Mouse (Mus musculus) testis, postnatal 14 days (tissue): Measurements from ENCODE around the gene Cacna2d3.
A peak's percentile ranks its signal among the peaks of the same experiment; 100 is the strongest.

Source experiments
- DNase-seq: peaks from one replicate; pipeline ENCODE4 v3.0.0; 2021; ENCODE audit warnings: low spot score

Cacna2d3 gene

DNA sequence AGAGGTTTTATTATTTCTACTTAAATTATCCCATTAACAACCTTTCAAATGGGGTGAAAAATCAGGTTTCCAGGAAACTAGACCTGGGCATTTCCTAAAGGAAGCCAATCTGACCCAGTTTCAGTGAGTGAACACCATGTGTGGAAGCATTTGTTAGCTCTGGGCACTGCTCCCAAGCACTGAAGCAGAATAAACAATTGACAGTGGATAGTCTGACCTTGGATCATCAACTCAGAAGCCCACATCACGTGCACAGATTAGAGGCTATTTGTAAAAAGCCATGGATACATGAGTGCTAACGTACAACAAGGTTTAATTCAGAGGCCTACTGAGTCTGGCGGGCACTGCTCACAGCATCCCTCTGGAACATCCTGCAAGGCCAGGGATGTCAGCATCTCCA lies 82.4 kb downstream of the Cacna2d3 start:
- peak; percentile 14 for DNase-seq

DNA sequence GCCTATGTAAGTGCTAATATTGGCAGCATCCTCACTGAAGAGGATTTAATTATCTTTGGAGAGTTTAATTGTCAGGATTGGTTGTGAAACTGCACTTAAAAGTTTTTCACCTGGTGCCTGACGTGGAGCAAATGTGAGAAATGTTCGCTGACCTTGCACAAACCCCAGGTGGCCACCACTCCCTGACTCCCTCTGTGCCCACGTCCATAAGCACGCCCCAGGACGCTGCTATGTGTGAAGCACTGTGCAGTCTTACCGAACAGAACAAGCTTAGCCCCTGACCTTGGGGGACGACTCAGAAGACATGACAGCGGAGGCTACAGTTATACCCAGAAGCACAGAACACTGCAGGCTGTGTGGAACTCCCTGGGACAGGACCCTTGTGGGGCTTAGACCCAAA lies 93.5 kb downstream of the Cacna2d3 start:
- DNase-seq = no peak

GRCm38 (mm10) chr14:29612436-29612835 lies 109.2 kb downstream of the Cacna2d3 start:
- no peak for DNase-seq

DNA sequence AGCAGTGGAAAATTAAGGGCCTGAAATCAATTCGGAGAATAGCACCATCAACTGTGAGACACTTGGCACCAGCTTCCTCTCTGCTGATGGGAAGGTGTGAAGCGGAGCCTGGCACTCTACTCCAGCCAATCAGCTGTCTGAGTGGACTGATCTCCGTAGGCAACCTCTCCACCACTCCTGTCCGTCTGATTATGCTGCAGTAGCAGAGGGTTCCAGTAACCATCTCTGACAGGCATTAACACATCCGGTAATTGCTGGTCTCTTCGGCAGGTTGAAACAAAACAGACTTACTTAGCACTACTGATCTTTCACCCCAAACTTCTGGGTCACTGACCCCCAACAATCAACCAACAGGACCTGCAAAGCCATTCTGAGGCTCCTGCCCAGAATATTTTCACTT lies 112.9 kb downstream of the Cacna2d3 start:
- DNase-seq = no peak

DNA sequence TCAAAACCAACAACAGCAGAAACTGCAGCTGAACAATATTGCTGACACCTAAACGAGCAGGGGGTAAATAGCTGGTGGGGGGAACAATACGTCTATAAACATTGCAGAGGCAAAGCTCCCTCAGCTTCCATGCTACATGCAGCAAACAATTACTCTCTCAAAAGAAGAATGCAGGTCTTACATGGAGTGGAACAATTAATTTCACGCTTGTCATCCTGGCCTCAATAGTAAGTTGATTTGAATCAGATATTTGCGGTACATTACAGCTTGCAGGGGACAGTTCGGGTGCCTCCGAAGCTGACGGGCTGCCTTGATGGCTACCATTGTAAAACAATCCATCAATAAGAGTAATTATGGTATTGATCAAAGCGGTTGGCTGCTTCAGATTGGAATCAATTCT lies 122.2 kb downstream of the Cacna2d3 start:
- DNase-seq = no peak

GRCm38 (mm10) chr14:29592896-29593295 lies 128.8 kb downstream of the Cacna2d3 start:
- DNase-seq = no peak

- no peak for DNase-seq
These were observed 132.0 kb downstream of the Cacna2d3 start for GRCm38 (mm10) chr14:29589628-29590027.

DNA sequence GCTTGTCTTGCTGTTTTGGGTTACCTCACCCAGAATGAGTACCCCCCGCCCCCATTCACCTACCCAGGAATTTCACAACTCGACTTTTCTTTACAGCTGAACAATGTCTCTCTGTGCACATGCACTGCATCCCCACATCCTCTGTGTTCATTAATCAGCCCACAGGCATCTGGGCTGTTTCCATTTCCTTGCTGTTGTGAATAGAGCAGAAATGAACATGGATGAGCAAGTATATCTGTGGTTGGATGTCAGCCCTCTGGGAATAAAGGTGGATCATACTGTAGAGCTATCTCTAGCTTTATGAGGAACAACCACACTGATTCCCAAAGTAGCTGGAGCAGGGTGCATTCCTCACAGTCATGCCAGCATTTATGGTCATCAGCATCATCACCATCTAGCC lies 139.7 kb downstream of the Cacna2d3 start:
- DNase-seq = no peak

DNA sequence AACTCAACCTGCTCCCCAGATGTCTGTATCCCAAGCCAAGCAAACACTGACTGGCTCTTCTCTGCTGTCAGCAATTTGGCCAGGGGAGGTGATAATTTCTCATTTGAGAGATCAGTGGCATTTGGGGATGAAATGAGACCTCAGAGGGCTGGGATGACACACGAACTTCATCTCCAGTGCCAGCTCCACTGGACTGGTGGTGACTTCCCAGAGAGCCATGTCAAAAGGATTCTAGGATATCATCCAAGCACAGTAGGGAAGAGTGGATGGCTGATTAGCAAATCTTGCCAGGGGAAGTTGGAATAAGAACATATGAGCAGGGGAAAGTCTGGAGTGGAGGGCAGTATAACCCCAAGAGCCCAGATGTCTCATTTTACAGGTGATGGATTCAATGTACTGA lies 143.9 kb downstream of the Cacna2d3 start:
- DNase-seq = no peak

DNA sequence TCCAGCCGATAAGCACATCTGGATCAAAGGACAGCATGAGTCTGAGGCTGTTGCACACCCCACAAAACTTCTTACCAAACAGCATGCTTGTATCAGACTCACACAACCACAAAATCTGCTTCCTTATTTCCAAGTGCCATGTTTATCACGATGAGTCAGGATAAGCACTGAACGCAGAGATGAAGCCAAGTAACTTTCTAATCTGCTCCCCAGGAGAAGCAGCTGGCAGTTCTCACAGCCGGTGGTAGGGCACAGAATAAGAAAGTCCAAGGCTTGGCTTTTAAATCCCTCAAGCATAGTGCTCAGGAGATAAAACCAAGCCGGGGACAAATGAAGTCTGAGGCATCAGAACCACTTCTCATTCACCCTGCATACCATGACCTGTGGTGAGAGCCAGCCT lies 146.1 kb downstream of the Cacna2d3 start:
- no peak for DNase-seq

- no peak for DNase-seq
These were observed 159.0 kb downstream of the Cacna2d3 start for GRCm38 (mm10) chr14:29562704-29563103.

DNA sequence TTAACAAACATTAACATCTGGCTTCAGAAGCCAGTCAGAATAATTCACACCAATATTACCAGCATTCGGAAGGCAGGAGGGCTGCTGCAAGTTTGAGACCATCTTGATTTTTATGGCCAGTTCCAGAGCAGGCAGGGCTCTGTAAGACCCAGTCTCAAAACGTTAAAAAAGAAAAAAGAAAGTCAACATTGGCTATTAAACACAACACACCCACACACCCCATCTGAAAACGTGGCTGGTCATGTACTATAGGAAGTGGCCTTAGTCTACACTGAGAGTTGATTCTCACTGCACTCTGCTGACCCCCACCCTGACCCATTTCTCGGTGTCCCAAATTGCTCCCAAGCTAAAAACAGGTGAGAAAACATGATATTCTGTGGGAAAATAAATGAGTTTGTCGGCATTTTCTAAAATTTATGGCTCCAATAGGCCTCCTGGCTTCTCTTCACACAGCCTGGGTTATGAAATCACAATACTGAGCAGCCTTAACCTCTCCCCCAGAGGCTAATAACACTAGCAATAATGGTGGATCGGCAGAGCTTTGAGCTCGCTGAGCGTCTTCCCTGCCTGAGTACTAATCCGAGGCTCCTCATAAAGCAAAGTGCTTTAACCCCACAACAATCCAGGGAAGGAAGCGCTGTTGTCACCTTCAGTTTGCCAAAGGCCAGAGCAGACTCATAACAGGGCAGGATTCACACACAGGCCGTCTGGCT lies 160.4 kb downstream of the Cacna2d3 start:
- DNase-seq = no peak

DNA sequence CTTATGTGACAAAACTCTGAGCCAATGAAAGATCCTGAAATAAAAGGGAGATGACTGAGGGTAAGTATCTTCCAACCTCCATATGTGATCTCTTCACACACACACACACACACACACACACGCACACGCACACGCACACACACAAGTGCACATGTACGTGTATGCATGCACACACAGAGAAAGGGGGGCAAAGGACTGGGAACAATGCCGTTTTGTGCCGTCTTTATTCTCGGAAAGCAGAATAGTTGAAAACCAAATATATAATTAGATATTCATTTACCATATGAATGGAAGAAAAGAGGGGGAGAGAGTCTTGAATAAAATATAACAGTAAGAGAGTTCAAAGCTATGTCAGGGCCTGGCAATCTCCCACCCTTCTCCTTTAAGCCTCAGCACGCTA lies 163.2 kb downstream of the Cacna2d3 start:
- DNase-seq = no peak

DNA sequence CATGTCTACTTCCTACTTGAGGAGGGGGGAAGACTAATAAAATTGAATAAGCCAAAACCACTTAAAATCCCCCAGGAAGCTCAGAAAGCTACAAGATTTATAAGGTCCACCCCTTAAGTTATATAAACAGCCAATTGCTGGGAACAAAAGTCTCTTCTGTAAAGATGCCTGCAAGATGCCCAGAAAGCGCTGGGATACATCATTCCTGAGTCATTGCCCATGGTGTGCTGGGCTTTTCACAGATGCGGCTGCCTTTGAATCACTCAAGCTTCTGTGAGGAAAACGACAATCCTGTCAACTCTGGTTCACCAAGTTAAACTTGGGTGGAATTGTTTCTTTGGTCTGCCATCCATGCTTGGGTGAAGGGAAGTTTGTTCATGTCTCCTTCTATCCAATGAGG lies 165.5 kb downstream of the Cacna2d3 start:
- DNase-seq = no peak

- DNase-seq = no peak
These were observed 169.2 kb downstream of the Cacna2d3 start for GRCm38 (mm10) chr14:29552471-29552870.

DNA sequence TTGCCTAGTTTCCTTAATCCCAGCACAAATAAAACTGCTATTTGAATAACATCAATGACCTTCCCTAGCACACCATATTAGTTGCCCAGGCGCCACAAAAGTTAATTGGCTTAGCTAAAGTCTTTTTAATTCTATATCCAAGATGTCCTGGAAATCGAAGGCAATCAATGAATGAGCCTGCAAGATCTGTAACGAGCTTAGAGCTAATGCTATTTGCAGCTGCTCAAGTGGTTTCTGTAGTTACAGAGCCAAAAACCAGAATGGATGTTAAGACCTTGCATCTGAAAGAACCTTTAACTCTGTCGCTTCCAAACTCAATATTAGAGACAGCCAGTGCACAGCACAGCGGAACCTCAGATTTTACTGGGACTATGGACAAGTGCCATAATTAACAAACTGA lies 173.0 kb downstream of the Cacna2d3 start:
- no peak for DNase-seq

GRCm38 (mm10) chr14:29530516-29530915 lies 191.1 kb downstream of the Cacna2d3 start:
- DNase-seq = no peak

DNA sequence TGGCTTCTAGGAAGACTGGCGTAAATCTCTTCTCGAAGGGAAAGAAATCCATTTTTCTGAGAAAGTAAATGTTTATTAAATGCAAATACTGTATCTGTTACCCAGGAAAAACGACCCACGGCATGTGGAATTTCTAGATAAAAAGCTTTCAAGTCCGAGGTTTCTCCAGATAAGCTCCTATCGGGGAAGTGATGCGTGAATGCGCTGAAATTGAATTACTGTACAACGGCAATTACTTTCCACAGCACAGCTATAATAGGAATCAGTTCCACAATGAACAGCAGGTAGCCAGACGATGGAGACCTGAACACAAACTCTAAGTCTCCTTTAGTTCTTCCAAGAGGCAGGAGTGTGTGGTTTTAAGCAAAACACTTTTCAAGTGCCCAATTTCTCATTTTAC lies 193.0 kb downstream of the Cacna2d3 start:
- no peak for DNase-seq

GRCm38 (mm10) chr14:29519751-29520669 lies 201.7 kb downstream of the Cacna2d3 start:
- no peak for DNase-seq

GRCm38 (mm10) chr14:29502667-29503066 lies 219.0 kb downstream of the Cacna2d3 start:
- DNase-seq = no peak

DNA sequence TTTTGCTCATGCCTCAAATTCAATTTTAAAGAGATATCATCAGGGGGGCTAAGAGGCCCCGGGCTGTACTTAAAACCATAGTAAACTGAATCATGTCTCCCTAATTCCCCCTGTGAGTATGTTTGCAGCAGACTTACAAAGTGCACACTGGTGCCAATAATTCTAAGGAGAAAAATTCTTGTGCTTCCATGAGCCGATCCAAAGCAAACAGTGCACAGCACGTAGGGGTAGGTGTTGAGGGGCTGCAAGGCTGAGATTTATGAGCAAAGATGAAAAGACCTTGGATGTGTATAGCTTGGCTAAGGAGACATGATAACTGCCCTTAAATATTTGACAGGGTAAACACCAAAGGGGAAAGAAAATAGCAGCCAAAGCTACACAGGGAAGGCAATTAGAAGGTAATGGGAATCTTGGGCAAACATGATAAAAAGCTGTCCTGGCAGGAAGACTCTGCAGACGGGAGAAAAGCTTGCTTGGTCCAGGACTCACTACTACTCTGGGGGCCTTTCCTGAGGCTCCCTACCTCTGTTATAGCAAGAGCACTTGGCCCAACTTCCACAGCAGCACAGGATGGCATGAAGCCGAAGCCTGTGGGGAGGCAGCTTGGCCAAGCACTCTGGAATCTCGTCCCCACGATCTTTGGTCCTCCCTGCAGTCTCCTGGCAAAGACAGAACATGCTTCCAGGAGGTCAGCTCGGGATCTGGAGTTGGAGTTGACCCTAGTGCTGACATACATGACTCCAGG lies 222.9 kb downstream of the Cacna2d3 start:
- no peak for DNase-seq

DNA sequence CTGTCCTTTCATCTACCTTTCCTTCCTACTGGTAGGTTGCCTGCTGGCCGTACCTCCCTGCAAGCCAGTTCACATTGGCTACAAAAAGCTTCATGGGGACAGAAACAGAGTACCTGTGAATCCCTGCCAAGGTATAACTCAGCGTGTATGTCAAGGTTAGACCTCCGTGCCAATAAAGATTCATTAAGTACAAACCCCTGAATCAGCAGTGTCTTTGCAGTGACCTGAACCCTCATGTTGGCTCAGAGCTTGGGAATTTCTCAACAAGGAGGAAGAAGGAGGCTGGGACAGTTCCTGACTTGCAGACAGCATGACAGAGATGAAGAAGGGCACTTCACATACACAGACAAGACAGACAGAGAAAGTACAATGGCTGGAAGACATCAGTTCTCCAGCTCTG lies 225.1 kb downstream of the Cacna2d3 start:
- no peak for DNase-seq

- no peak for DNase-seq
These were observed 229.9 kb downstream of the Cacna2d3 start for GRCm38 (mm10) chr14:29491786-29492185.
